Mouse (Mus musculus) urinary bladder, adult 18-20 months (tissue): ENCODE measurements around the gene Fgfr2.

Source experiments
- DNase-seq, 2 experiments: peaks; one replicate each; pipeline ENCODE4 v3.0.0; 2022; ENCODE audit warnings: low spot score in 2 of 2, mixed read lengths in 2 of 2

Gene Fgfr2

GRCm38 (mm10) chr7:132237191-132237590, 886.0 kb downstream of the Fgfr2 start:
- no peak for DNase-seq

GRCm38 (mm10) chr7:132236789-132237188, 886.4 kb downstream of the Fgfr2 start:
- DNase-seq, result no peak

GRCm38 (mm10) chr7:132234250-132234649, 888.9 kb downstream of the Fgfr2 start:
- DNase-seq, result no peak

- no peak for DNase-seq
Measured at GRCm38 (mm10) chr7:132233732-132234131, 889.4 kb downstream of the Fgfr2 start.

- no peak for DNase-seq
Measured at GRCm38 (mm10) chr7:132232937-132233336, 890.2 kb downstream of the Fgfr2 start.

- DNase-seq, result peak; percentile 45 to 70
Measured at GRCm38 (mm10) chr7:132231476-132231875, 891.7 kb downstream of the Fgfr2 start.

GRCm38 (mm10) chr7:132230961-132231360, 892.2 kb downstream of the Fgfr2 start:
- no peak for DNase-seq

GRCm38 (mm10) chr7:132227075-132227640, 896.0 kb downstream of the Fgfr2 start:
- DNase-seq, result no peak

- peak; percentile 71 to 74 for DNase-seq
Measured at GRCm38 (mm10) chr7:132226379-132227074, 896.6 kb downstream of the Fgfr2 start.

- DNase-seq, result no peak
Measured at GRCm38 (mm10) chr7:132223452-132224141, 899.6 kb downstream of the Fgfr2 start.

- no peak for DNase-seq
Measured at GRCm38 (mm10) chr7:132214031-132214430, 909.1 kb downstream of the Fgfr2 start.

- peak; percentile 45 to 62 for DNase-seq
Measured at GRCm38 (mm10) chr7:132213460-132213859, 909.7 kb downstream of the Fgfr2 start.

- no peak for DNase-seq
Measured at GRCm38 (mm10) chr7:132211920-132212701, 911.0 kb downstream of the Fgfr2 start.

GRCm38 (mm10) chr7:132210616-132211015, 912.5 kb downstream of the Fgfr2 start:
- DNase-seq, result no peak

GRCm38 (mm10) chr7:132208946-132209651, 914.1 kb downstream of the Fgfr2 start:
- no peak for DNase-seq

- no peak for DNase-seq
Measured at GRCm38 (mm10) chr7:132204073-132204612, 919.0 kb downstream of the Fgfr2 start.

GRCm38 (mm10) chr7:132199686-132200085, 923.5 kb downstream of the Fgfr2 start:
- no peak for DNase-seq

- DNase-seq, result no peak
Measured at GRCm38 (mm10) chr7:132198806-132199205, 924.3 kb downstream of the Fgfr2 start.

- no peak for DNase-seq
Measured at GRCm38 (mm10) chr7:132197817-132198475, 925.2 kb downstream of the Fgfr2 start.

- DNase-seq, result no peak
Measured at GRCm38 (mm10) chr7:132196581-132196980, 926.6 kb downstream of the Fgfr2 start.

- DNase-seq, result no peak
Measured at GRCm38 (mm10) chr7:132193606-132194005, 929.5 kb downstream of the Fgfr2 start.
